Mouse (Mus musculus): ENCODE results near the gene Asic2. TPM values are rescaled to one million over a fixed set of nuclear protein-coding genes. Genes with fewer than 3 reads are reported as not detected.

The Asic2 gene
- polyA plus RNA-seq, 1 experiment from 2014 or later = 0.21 TPM

DNA sequence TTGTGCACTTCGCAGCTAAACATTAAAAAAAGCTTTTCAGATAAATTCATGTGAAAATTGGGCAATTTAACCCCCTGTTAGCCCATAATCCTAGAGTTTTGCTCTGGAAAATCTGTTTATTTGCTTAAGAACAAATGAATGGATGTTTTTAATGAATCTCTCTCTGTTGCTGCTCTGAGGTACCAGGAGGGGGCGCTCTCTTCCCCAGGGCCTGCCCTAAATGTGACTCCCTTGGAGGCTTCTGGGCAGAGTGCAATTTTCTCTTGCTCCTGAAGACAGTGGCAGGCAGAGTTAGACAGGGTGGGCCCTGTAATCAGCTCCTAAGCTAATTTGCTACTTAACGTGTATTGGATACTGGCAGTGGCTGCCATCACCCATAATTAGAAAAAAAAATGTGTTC is 3.8 kb upstream of the Asic2 start:
- Histone ChIP-seq H3K9me3 (replicated peaks; ENCODE audit: control insufficient read depth, low read length) (no peaks in the 10 kb centered on the region), H3K27ac (ENCODE audit: low read depth, low read length) (no peak overlapping the region), H3K4me2 (no peak overlapping the region), H3K4me3 (ENCODE audit: low read depth, low read length) (no peak overlapping the region), H3K9ac (ENCODE audit: low read depth, low read length) (no peak overlapping the region), H3K27me3 (ENCODE audit: control insufficient read depth, insufficient read depth, low read length) (peaks cover 34% of the 10 kb centered on the region), H3K4me1 (ENCODE audit: control insufficient read depth, insufficient read depth, low read length) (peaks cover 2% of the 10 kb centered on the region; the same call in 1 of the 2 replicates), H3K36me3 (ENCODE audit: control insufficient read depth, insufficient read depth, low read length) (no peaks in the 10 kb centered on the region)
- 58% methylated on average over 3 of the region's 3 CpGs for WGBS (ENCODE audit: insufficient replicate concordance)
- ATAC-seq (replicated peaks; ENCODE audit: insufficient number of reproducible peaks, low FRiP score, low TSS enrichment) = no peak

DNA sequence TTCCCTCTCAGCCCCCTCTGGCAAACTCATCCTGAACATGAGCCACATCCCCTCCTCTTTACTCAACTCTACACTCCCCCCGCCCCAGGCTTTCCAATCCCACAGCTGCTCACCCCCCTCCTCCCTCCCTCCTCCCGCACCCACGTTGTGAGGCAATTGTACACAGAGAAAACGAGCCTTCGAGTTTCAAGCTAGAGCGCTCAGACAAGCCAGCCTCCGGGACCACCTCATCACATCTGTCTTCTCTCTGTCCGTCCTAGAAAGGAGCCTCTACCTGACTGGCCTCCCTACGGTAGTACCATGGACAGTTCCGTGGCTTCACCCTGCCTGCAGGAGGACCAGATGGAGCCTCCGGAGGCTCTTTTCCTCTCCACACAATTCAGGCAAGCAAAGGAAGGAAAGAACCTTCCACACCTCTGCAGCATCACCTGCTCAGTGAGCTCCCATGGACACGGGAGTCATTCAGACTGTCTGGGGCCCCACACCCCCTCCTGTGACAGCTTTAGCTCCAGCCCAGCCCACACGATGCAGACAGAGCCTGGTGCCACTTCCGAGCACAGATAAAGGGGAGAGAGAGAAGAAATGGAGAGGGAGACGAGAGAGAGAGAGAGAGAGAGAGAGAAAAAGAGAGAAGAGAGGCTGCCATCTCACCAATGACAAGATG is 1.5 kb downstream of the Asic2 start:
- Histone ChIP-seq H3K4me1 (ENCODE audit: control insufficient read depth, insufficient read depth, low read length) (peaks cover 2% of the 10 kb centered on the region; the same call in 1 of the 2 replicates), H3K36me3 (ENCODE audit: control insufficient read depth, insufficient read depth, low read length) (no peaks in the 10 kb centered on the region), H3K27ac (ENCODE audit: low read depth, low read length) (no peak overlapping the region), H3K27me3 (ENCODE audit: control insufficient read depth, insufficient read depth, low read length) (peaks cover 48% of the 10 kb centered on the region), H3K4me3 (ENCODE audit: low read depth, low read length) (no peak overlapping the region), H3K4me2 (no peak overlapping the region), H3K9me3 (replicated peaks; ENCODE audit: control insufficient read depth, low read length) (no peaks in the 10 kb centered on the region), H3K9ac (ENCODE audit: low read depth, low read length) (no peak overlapping the region)
- no peak for ATAC-seq (replicated peaks; ENCODE audit: insufficient number of reproducible peaks, low FRiP score, low TSS enrichment)
- WGBS (ENCODE audit: insufficient replicate concordance) = 14% methylated on average over 14 of the region's 15 CpGs

- H3K36me3 ChIP-seq (ENCODE audit: control insufficient read depth, insufficient read depth, low read length) = no peaks in the 10 kb centered on the region
- 59% methylated on average over 11 of the region's 11 CpGs for WGBS (ENCODE audit: insufficient replicate concordance)
- H3K4me1 ChIP-seq (ENCODE audit: control insufficient read depth, insufficient read depth, low read length) = peaks cover 2% of the 10 kb centered on the region; the same call in 1 of the 2 replicates
- H3K4me2 ChIP-seq = no peak overlapping the region
- no peaks in the 10 kb centered on the region for H3K9me3 ChIP-seq (replicated peaks; ENCODE audit: control insufficient read depth, low read length)
- no peak for ATAC-seq (replicated peaks; ENCODE audit: insufficient number of reproducible peaks, low FRiP score, low TSS enrichment)
- peaks cover 48% of the 10 kb centered on the region for H3K27me3 ChIP-seq (ENCODE audit: control insufficient read depth, insufficient read depth, low read length)
- no peak overlapping the region for H3K9ac ChIP-seq (ENCODE audit: low read depth, low read length)
- no peak overlapping the region for H3K4me3 ChIP-seq (ENCODE audit: low read depth, low read length)
- no peak overlapping the region for H3K27ac ChIP-seq (ENCODE audit: low read depth, low read length)
Measured at GRCm38 (mm10) chr11:81965653-81966625, 2.3 kb downstream of the Asic2 start.

DNA sequence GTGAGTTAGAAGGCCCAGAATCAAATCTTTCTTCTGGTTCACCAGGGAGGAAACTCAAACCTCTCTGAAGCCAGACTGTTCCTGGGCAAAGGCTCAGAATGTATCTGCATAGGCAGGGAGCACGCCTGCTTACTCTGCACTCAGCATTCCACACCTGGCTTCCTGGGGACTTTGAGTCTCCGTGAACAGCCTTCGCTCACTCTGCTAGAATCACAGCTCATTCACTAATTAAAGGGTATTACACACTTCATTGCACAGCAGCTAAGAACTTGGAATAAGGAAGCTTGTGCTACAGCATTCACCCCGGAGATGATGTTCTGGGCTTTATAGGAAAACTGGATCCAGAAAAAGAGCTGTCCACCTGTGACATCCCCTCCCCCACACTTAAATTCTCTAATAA is 3.7 kb downstream of the Asic2 start:
- Histone ChIP-seq H3K9me3 (replicated peaks; ENCODE audit: control insufficient read depth, low read length) (no peaks in the 10 kb centered on the region), H3K27me3 (ENCODE audit: control insufficient read depth, insufficient read depth, low read length) (peaks cover 40% of the 10 kb centered on the region), H3K4me1 (ENCODE audit: control insufficient read depth, insufficient read depth, low read length) (peaks cover 2% of the 10 kb centered on the region; the same call in 1 of the 2 replicates), H3K9ac (ENCODE audit: low read depth, low read length) (no peak overlapping the region), H3K4me2 (no peak overlapping the region), H3K4me3 (ENCODE audit: low read depth, low read length) (no peak overlapping the region), H3K27ac (ENCODE audit: low read depth, low read length) (no peak overlapping the region), H3K36me3 (ENCODE audit: control insufficient read depth, insufficient read depth, low read length) (no peaks in the 10 kb centered on the region)
- ATAC-seq (replicated peaks; ENCODE audit: insufficient number of reproducible peaks, low FRiP score, low TSS enrichment) = no peak
- WGBS (ENCODE audit: insufficient replicate concordance) = 75% methylated on average over 4 of the region's 4 CpGs

GRCm38 (mm10) chr11:81954398-81954797 is 13.9 kb downstream of the Asic2 start:
- H3K4me1 ChIP-seq (ENCODE audit: control insufficient read depth, insufficient read depth, low read length) = no peaks in the 10 kb centered on the region
- no peak overlapping the region for H3K9ac ChIP-seq (ENCODE audit: low read depth, low read length)
- H3K4me3 ChIP-seq (ENCODE audit: low read depth, low read length) = no peak overlapping the region
- no peaks in the 10 kb centered on the region for H3K36me3 ChIP-seq (ENCODE audit: control insufficient read depth, insufficient read depth, low read length)
- WGBS (ENCODE audit: insufficient replicate concordance) = 53% methylated on average over 4 of the region's 4 CpGs
- H3K27ac ChIP-seq (ENCODE audit: low read depth, low read length) = no peak overlapping the region
- H3K9me3 ChIP-seq (replicated peaks; ENCODE audit: control insufficient read depth, low read length) = no peaks in the 10 kb centered on the region
- no peak for ATAC-seq (replicated peaks; ENCODE audit: insufficient number of reproducible peaks, low FRiP score, low TSS enrichment)
- H3K27me3 ChIP-seq (ENCODE audit: control insufficient read depth, insufficient read depth, low read length) = no peaks in the 10 kb centered on the region
- no peak overlapping the region for H3K4me2 ChIP-seq

- Histone ChIP-seq H3K36me3 (ENCODE audit: control insufficient read depth, insufficient read depth, low read length) (no peaks in the 10 kb centered on the region), H3K27me3 (ENCODE audit: control insufficient read depth, insufficient read depth, low read length) (no peaks in the 10 kb centered on the region), H3K9me3 (replicated peaks; ENCODE audit: control insufficient read depth, low read length) (no peaks in the 10 kb centered on the region), H3K27ac (ENCODE audit: low read depth, low read length) (no peak overlapping the region), H3K9ac (ENCODE audit: low read depth, low read length) (no peak overlapping the region), H3K4me2 (no peak overlapping the region), H3K4me1 (ENCODE audit: control insufficient read depth, insufficient read depth, low read length) (no peaks in the 10 kb centered on the region), H3K4me3 (ENCODE audit: low read depth, low read length) (no peak overlapping the region)
- WGBS (ENCODE audit: insufficient replicate concordance) = 65% methylated on average over 1 of the region's 1 CpGs
- ATAC-seq (replicated peaks; ENCODE audit: insufficient number of reproducible peaks, low FRiP score, low TSS enrichment) = no peak
Measured at GRCm38 (mm10) chr11:81948021-81948420, 20.2 kb downstream of the Asic2 start.

GRCm38 (mm10) chr11:81942167-81942566 is 26.1 kb downstream of the Asic2 start:
- Histone ChIP-seq H3K4me3 (ENCODE audit: low read depth, low read length) (no peak overlapping the region), H3K36me3 (ENCODE audit: control insufficient read depth, insufficient read depth, low read length) (no peaks in the 10 kb centered on the region), H3K27ac (ENCODE audit: low read depth, low read length) (no peak overlapping the region), H3K4me1 (ENCODE audit: control insufficient read depth, insufficient read depth, low read length) (no peaks in the 10 kb centered on the region), H3K4me2 (no peak overlapping the region), H3K27me3 (ENCODE audit: control insufficient read depth, insufficient read depth, low read length) (no peaks in the 10 kb centered on the region), H3K9ac (ENCODE audit: low read depth, low read length) (no peak overlapping the region), H3K9me3 (replicated peaks; ENCODE audit: control insufficient read depth, low read length) (no peaks in the 10 kb centered on the region)
- 44% methylated on average over 1 of the region's 1 CpGs for whole genome bisulfite sequencing (ENCODE audit: insufficient replicate concordance)
- no peak for ATAC-seq (replicated peaks; ENCODE audit: insufficient number of reproducible peaks, low FRiP score, low TSS enrichment)

DNA sequence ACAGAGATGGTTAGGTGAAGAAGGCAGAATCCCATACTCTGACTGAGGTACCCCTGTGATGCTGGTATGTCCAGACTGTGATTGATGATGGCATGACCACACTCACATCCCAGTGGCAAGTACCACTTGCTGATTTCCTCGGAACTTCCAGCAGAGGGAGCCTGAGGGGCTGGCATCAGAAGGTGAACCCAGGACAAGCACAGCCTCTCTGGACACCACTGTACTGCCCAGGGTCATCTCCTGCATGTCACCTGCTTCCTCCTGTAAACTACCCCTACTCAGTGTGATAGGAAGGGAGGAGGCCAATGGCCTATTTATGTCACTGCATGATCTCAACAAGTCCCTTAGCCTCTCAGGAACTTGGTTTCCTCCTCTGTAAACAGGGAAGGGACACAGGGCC is 27.3 kb downstream of the Asic2 start:
- Histone ChIP-seq H3K4me2 (no peak overlapping the region), H3K9me3 (replicated peaks; ENCODE audit: control insufficient read depth, low read length) (no peaks in the 10 kb centered on the region), H3K9ac (ENCODE audit: low read depth, low read length) (no peak overlapping the region), H3K4me1 (ENCODE audit: control insufficient read depth, insufficient read depth, low read length) (no peaks in the 10 kb centered on the region), H3K36me3 (ENCODE audit: control insufficient read depth, insufficient read depth, low read length) (no peaks in the 10 kb centered on the region), H3K4me3 (ENCODE audit: low read depth, low read length) (no peak overlapping the region), H3K27ac (ENCODE audit: low read depth, low read length) (no peak overlapping the region), H3K27me3 (ENCODE audit: control insufficient read depth, insufficient read depth, low read length) (no peaks in the 10 kb centered on the region)
- no peak for ATAC-seq (replicated peaks; ENCODE audit: insufficient number of reproducible peaks, low FRiP score, low TSS enrichment)
- 6% methylated on average over 1 of the region's 1 CpGs for WGBS (ENCODE audit: insufficient replicate concordance)

Measured in heart, embryonic 11.5 days (tissue).